Mouse (Mus musculus): ENCODE measurements around the gene Ermn. TPM values are rescaled to one million over a fixed set of nuclear protein-coding genes. Genes with fewer than 3 reads are reported as not detected.
A peak's percentile ranks its signal among the peaks of the same experiment; 100 is the strongest.

Gene Ermn
- polyA plus RNA-seq, 1 experiment from 2014 or later, result not detected

DNA sequence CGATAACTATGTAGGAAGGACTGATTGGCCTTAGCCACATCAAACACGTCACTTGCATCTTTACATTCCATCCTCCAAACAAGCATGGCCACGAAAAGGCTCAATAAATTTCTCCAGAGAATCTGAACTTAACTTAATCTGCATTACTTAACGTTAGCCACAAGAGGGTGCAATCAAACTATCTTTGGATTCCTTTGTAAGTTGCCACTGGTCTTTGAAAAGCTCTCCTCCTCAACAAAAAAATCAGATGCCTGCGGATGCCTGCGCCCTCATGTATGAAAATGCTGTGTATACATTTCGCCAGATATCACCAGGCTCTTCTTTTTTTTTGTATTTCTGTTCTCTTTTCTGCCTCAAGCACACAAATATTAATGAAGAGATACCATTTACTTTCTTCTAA is 23.3 kb downstream of the Ermn start:
- WGBS, result 20% methylated on average over 7 of the region's 7 CpGs
- ATAC-seq (ENCODE audit: insufficient read depth, low FRiP score), result no peak
- no peak overlapping the region for H3K9ac ChIP-seq (ENCODE audit: low read length)
- no peak overlapping the region for H3K27ac ChIP-seq (ENCODE audit: low read length)
- H3K4me1 ChIP-seq (ENCODE audit: control insufficient read depth, insufficient read depth, low read length), result no peaks in the 10 kb centered on the region
- H3K36me3 ChIP-seq (ENCODE audit: control insufficient read depth, insufficient read depth, low read length), result no peaks in the 10 kb centered on the region
- H3K4me2 ChIP-seq (ENCODE audit: low read depth, low read length), result no peak overlapping the region
- H3K27me3 ChIP-seq (ENCODE audit: control insufficient read depth, insufficient read depth, low read length), result no peaks in the 10 kb centered on the region
- H3K9me3 ChIP-seq (replicated peaks; ENCODE audit: control insufficient read depth, low read length), result no peaks in the 10 kb centered on the region
- H3K4me3 ChIP-seq (replicated peaks; ENCODE audit: low read length), result no peak overlapping the region

- 78% methylated on average over 5 of the region's 5 CpGs for WGBS
- Histone ChIP-seq H3K9ac (ENCODE audit: low read length) (no peak overlapping the region), H3K4me3 (replicated peaks; ENCODE audit: low read length) (no peak overlapping the region), H3K4me1 (ENCODE audit: control insufficient read depth, insufficient read depth, low read length) (no peaks in the 10 kb centered on the region), H3K4me2 (ENCODE audit: low read depth, low read length) (no peak overlapping the region), H3K27ac (ENCODE audit: low read length) (no peak overlapping the region), H3K27me3 (ENCODE audit: control insufficient read depth, insufficient read depth, low read length) (no peaks in the 10 kb centered on the region), H3K9me3 (replicated peaks; ENCODE audit: control insufficient read depth, low read length) (no peaks in the 10 kb centered on the region), H3K36me3 (ENCODE audit: control insufficient read depth, insufficient read depth, low read length) (no peaks in the 10 kb centered on the region)
- no peak for ATAC-seq (ENCODE audit: insufficient read depth, low FRiP score)
Observed at GRCm38 (mm10) chr2:58026740-58027139, 25.9 kb downstream of the Ermn start.

DNA sequence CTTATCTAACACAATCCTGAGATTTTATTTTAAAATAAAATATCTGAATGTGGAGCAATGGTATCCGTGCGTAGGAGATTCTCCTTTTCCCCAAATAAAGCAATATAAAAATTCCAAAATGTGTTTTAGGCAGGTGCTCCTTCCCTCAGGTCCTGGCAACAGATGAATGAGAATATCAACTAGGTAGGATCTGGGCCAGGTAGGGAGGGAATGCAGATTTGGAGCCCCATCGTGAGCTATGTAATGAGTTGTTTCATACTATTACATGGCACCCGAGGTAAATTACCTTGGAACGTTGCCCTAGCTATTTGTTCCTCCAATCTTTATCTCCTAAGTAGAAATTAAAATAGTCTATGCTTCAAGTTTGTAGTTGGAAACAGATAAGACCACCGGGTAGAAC is 29.1 kb downstream of the Ermn start:
- Histone ChIP-seq H3K9ac (ENCODE audit: low read length) (no peak overlapping the region), H3K4me2 (ENCODE audit: low read depth, low read length) (no peak overlapping the region), H3K36me3 (ENCODE audit: control insufficient read depth, insufficient read depth, low read length) (no peaks in the 10 kb centered on the region), H3K9me3 (replicated peaks; ENCODE audit: control insufficient read depth, low read length) (no peaks in the 10 kb centered on the region), H3K4me1 (ENCODE audit: control insufficient read depth, insufficient read depth, low read length) (no peaks in the 10 kb centered on the region), H3K27me3 (ENCODE audit: control insufficient read depth, insufficient read depth, low read length) (no peaks in the 10 kb centered on the region), H3K27ac (ENCODE audit: low read length) (no peak overlapping the region), H3K4me3 (replicated peaks; ENCODE audit: low read length) (no peak overlapping the region)
- 86% methylated on average over 6 of the region's 6 CpGs for WGBS
- ATAC-seq (ENCODE audit: insufficient read depth, low FRiP score), result no peak

DNA sequence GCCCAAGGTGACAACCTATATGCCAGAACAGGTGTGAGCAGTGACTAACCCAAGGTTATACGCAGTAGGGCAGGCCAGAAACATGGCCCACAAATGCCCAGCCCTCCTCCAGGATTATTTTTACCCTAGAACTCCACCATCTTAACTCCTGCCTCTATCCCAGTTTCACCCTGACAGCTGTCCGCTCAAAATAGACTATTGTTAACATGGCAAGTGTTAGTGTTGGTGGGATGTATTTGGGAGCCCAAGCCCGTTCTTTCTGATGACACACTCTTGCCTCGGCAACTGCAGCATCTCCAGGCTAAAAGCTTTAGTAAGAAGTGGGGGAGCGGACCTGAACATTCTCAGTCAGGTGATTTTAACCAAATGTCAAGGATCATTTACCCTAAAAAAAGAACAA is 45.6 kb downstream of the Ermn start:
- Histone ChIP-seq H3K4me3 (replicated peaks; ENCODE audit: low read length) (no peak overlapping the region), H3K27ac (ENCODE audit: low read length) (no peak overlapping the region), H3K4me1 (ENCODE audit: control insufficient read depth, insufficient read depth, low read length) (no peaks in the 10 kb centered on the region), H3K27me3 (ENCODE audit: control insufficient read depth, insufficient read depth, low read length) (no peaks in the 10 kb centered on the region), H3K4me2 (ENCODE audit: low read depth, low read length) (no peak overlapping the region), H3K36me3 (ENCODE audit: control insufficient read depth, insufficient read depth, low read length) (no peaks in the 10 kb centered on the region), H3K9me3 (replicated peaks; ENCODE audit: control insufficient read depth, low read length) (no peaks in the 10 kb centered on the region), H3K9ac (ENCODE audit: low read length) (no peak overlapping the region)
- ATAC-seq (ENCODE audit: insufficient read depth, low FRiP score), result no peak
- WGBS, result 85% methylated on average over 5 of the region's 5 CpGs

GRCm38 (mm10) chr2:58001497-58001896 is 51.2 kb downstream of the Ermn start:
- Histone ChIP-seq H3K9ac (ENCODE audit: low read length) (no peak overlapping the region), H3K4me2 (ENCODE audit: low read depth, low read length) (no peak overlapping the region), H3K36me3 (ENCODE audit: control insufficient read depth, insufficient read depth, low read length) (no peaks in the 10 kb centered on the region), H3K4me3 (replicated peaks; ENCODE audit: low read length) (no peak overlapping the region), H3K4me1 (ENCODE audit: control insufficient read depth, insufficient read depth, low read length) (no peaks in the 10 kb centered on the region), H3K27me3 (ENCODE audit: control insufficient read depth, insufficient read depth, low read length) (no peaks in the 10 kb centered on the region), H3K9me3 (replicated peaks; ENCODE audit: control insufficient read depth, low read length) (no peaks in the 10 kb centered on the region), H3K27ac (ENCODE audit: low read length) (peak overlapping the region; percentile 52; the same call in 1 of the 2 replicates)
- WGBS, result 26% methylated on average over 3 of the region's 3 CpGs
- peak; percentile 88 for ATAC-seq (ENCODE audit: insufficient read depth, low FRiP score)

- H3K9ac ChIP-seq (ENCODE audit: low read length), result peak within 1 kb of the TSS; percentile 53
- WGBS, result 26% methylated on average over 12 of the region's 12 CpGs
- no peaks in the 10 kb centered on the region for H3K9me3 ChIP-seq (replicated peaks; ENCODE audit: control insufficient read depth, low read length)
- H3K4me2 ChIP-seq (ENCODE audit: low read depth, low read length), result peak within 1 kb of the TSS; percentile 55
- no peaks in the 10 kb centered on the region for H3K36me3 ChIP-seq (ENCODE audit: control insufficient read depth, insufficient read depth, low read length)
- no peaks in the 10 kb centered on the region for H3K4me1 ChIP-seq (ENCODE audit: control insufficient read depth, insufficient read depth, low read length)
- no peaks in the 10 kb centered on the region for H3K27me3 ChIP-seq (ENCODE audit: control insufficient read depth, insufficient read depth, low read length)
- H3K4me3 ChIP-seq (replicated peaks; ENCODE audit: low read length), result peak within 1 kb of the TSS; percentile 36
- peak within 1 kb of the TSS; percentile 46 for H3K27ac ChIP-seq (ENCODE audit: low read length)
- peak; percentile 56; the same call in 1 of the 2 replicates for ATAC-seq (ENCODE audit: insufficient read depth, low FRiP score)
Observed at GRCm38 (mm10) chr2:57997752-57998430, 54.8 kb downstream of the Ermn start, which contains the start of gene Galnt5. TSS of gene Galnt5 (plus strand) at chr2:57997884.

Other genes starting within 250 kb of the Ermn start
- gene Galnt5, start 55.0 kb downstream of the Ermn start, polyA plus RNA-seq (2015; fragmentation: Nextera tagmentation; extraction: Ambion mirVana), result 2.7 and 3.0 TPM in 2 replicates
- gene Cytip, start 142.7 kb upstream of the Ermn start, polyA plus RNA-seq (2015; fragmentation: Nextera tagmentation; extraction: Ambion mirVana), result 1.7 and 2.2 TPM in 2 replicates

Measured in stomach, embryonic 16.5 days (tissue).